Mouse (Mus musculus) 3T3-L1 (cell line): Measurements from ENCODE around the gene Tulp4.

ENCODE experiments used
- DNase-seq: peaks from one replicate; pipeline ENCODE4 v3.0.0-alpha.2; 2015; ENCODE audit warnings: low read depth, low spot score

The Tulp4 gene

GRCm38 (mm10) chr17:6106361-6107014, at the start of gene Tulp4:
Tulp4 (plus strand) TSS chr17:6106437.
- DNase-seq: peak; percentile 90

GRCm38 (mm10) chr17:6062793-6063192, 43.4 kb upstream of the Tulp4 start:
- DNase-seq: no peak

GRCm38 (mm10) chr17:6063532-6063931, 42.7 kb upstream of the Tulp4 start:
- DNase-seq: no peak

- DNase-seq: peak; percentile 56
Measured at GRCm38 (mm10) chr17:6066021-6066420, 40.2 kb upstream of the Tulp4 start.

GRCm38 (mm10) chr17:6067613-6068012, 38.6 kb upstream of the Tulp4 start:
- no peak for DNase-seq

- no peak for DNase-seq
Measured at GRCm38 (mm10) chr17:6069866-6070265, 36.4 kb upstream of the Tulp4 start.

- no peak for DNase-seq
Measured at GRCm38 (mm10) chr17:6073405-6073804, 32.8 kb upstream of the Tulp4 start.

- DNase-seq: peak; percentile 94
Measured at GRCm38 (mm10) chr17:6079287-6080122, 26.7 kb upstream of the Tulp4 start, which contains the start of the genes Serac1 and Gtf2h5. Serac1 (minus strand) TSS chr17:6079741. Gtf2h5 (plus strand) TSS chr17:6079786.

GRCm38 (mm10) chr17:6083323-6083890, 22.8 kb upstream of the Tulp4 start:
- no peak for DNase-seq

- DNase-seq: no peak
Measured at GRCm38 (mm10) chr17:6091604-6092003, 14.6 kb upstream of the Tulp4 start.

- no peak for DNase-seq
Measured at GRCm38 (mm10) chr17:6095579-6095978, 10.7 kb upstream of the Tulp4 start.

GRCm38 (mm10) chr17:6097884-6098283, 8.4 kb upstream of the Tulp4 start:
- DNase-seq: peak; percentile 82

- no peak for DNase-seq
Measured at GRCm38 (mm10) chr17:6102287-6102686, 4.0 kb upstream of the Tulp4 start.

- DNase-seq: no peak
Measured at GRCm38 (mm10) chr17:6103566-6103965, 2.7 kb upstream of the Tulp4 start.

GRCm38 (mm10) chr17:6107015-6107601, 871 bp downstream of the Tulp4 start:
- DNase-seq: peak; percentile 61

GRCm38 (mm10) chr17:6108175-6108574, 1.9 kb downstream of the Tulp4 start:
- peak; percentile 51 for DNase-seq

GRCm38 (mm10) chr17:6110956-6111355, 4.7 kb downstream of the Tulp4 start:
- DNase-seq: peak; percentile 69

GRCm38 (mm10) chr17:6113653-6114052, 7.4 kb downstream of the Tulp4 start:
- no peak for DNase-seq

- DNase-seq: no peak
Measured at GRCm38 (mm10) chr17:6115085-6115484, 8.8 kb downstream of the Tulp4 start.

- peak; percentile 87 for DNase-seq
Measured at GRCm38 (mm10) chr17:6117148-6117725, 11.0 kb downstream of the Tulp4 start.

GRCm38 (mm10) chr17:6117917-6118316, 11.7 kb downstream of the Tulp4 start:
- DNase-seq: no peak

GRCm38 (mm10) chr17:6118861-6119260, 12.6 kb downstream of the Tulp4 start:
- no peak for DNase-seq
